Comparison of ENCODE assay signal across 7 mouse cellular contexts in genomic region chr11:98972215-98972614, GRCm38 (mm10).
DNase-seq lines count a peak whose midpoint lies in the region.

No protein-coding gene starts in this region.

- DNase-seq in CD8-positive naive resting alpha-beta T cell, adult 2 months (ENCODE audit: low read depth in 2 of 2, low spot score in 2 of 2): peak; percentile 80 to 91
- peak; percentile 70 for DNase-seq in adipocyte (ENCODE audit: low spot score)
- DNase-seq in embryo, embryonic 10 days (ENCODE audit: low spot score): peak; percentile 85
- DNase-seq in heart, adult 9 months (ENCODE audit: low spot score in 2 of 2): peak; percentile 76 to 84
- DNase-seq in kidney, postnatal 4 days: peak; percentile 93
- peak; percentile 91 for DNase-seq in lung, postnatal 14 days
- DNase-seq in right cerebral cortex, postnatal 14 days: peak; percentile 83

Comparison
In these comparisons a context has a peak if more than half of its experiments do, and no peak if none do; other contexts are left out.
1. Peak in every context shown above with its lines: DNase-seq.